Mouse (Mus musculus): ENCODE measurements around the gene Rrm1.
"Not testable (repeated sequence)": the region's sequence is repeated elsewhere in the genome, so short reads cannot be mapped to it uniquely, and the experiment has no call there.

GRCm38 (mm10) chr7:102415272-102415671 is 26.2 kb upstream of the Rrm1 start:
- TF ChIP-seq POLR2A (IDR thresholded peaks at IDR 0.05; ENCODE audit: insufficient read depth, low read length); CTCF (IDR thresholded peaks at IDR 0.05; ENCODE audit: low read depth, low read length): not testable (repeated sequence)
